Mouse (Mus musculus): ENCODE measurements around the gene Mpg. TPM values are rescaled to one million over a fixed set of nuclear protein-coding genes. Genes with fewer than 3 reads are reported as not detected.

Gene Mpg
- polyA plus RNA-seq, 1 experiment from 2014 or later: 19.1 TPM

DNA sequence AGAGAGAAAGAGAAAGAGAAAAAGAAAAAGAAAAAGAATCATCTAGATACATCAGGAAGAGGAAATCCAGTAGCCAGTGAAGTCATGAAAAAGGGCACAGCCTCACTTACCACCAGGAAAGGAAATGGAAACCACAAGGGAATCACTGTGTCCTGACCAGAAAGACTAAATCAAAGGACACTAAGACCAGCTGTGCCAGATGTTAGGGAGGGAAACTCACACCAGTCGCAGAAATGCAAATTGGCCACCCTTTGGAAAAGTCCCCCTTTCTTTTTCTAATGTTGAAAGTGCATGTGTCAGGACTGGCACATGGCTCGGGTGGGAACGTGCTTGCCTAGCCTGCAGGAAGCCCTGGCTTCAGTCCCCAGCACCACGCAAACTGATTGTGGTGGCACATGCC, 44.9 kb downstream of the Mpg start:
- ATAC-seq (replicated peaks; ENCODE audit: extremely low read depth, insufficient read depth, low FRiP score): no peak
- peaks cover 5% of the 10 kb centered on the region for H3K4me1 ChIP-seq (ENCODE audit: control insufficient read depth, insufficient read depth, low read length)
- no peaks in the 10 kb centered on the region for H3K9me3 ChIP-seq (replicated peaks; ENCODE audit: control insufficient read depth, low read length)
- WGBS: 45% methylated on average over 4 of the region's 4 CpGs
- H3K4me2 ChIP-seq (ENCODE audit: low read depth, low read length): no peak overlapping the region
- no peaks in the 10 kb centered on the region; the same call in 1 of the 2 replicates for H3K27me3 ChIP-seq (ENCODE audit: control insufficient read depth, insufficient read depth, low read length)
- H3K36me3 ChIP-seq (ENCODE audit: control insufficient read depth, insufficient read depth): no peaks in the 10 kb centered on the region
- H3K27ac ChIP-seq (ENCODE audit: low read length): no peak overlapping the region
- no peak overlapping the region for H3K9ac ChIP-seq (ENCODE audit: low read length)
- no peak overlapping the region for H3K4me3 ChIP-seq (ENCODE audit: low read length)

DNA sequence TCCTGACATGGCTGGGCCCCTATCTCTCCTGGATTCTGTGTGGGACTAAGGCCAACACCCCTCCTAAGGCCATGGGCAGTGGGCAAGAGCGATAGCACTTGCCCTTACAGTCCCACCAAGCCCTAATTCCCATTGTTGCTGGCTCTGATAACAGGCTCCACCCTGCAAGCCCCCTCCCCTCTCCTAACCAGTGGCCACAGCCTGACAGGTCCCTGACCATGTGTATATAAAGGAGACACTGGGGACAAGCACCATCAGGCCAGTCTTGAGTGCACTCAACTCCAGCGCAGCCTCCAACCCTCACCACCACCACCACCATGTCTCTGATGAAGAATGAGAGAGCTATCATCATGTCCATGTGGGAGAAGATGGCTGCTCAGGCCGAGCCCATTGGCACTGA, 50.0 kb downstream of the Mpg start, which contains the start of gene Hba-x:
Gene Hba-x, plus strand, starts transcription at position 54 of the 400 bp plus-strand sequence.
- Histone ChIP-seq H3K27me3 (ENCODE audit: control insufficient read depth, insufficient read depth, low read length) (peaks cover 32% of the 10 kb centered on the region), H3K36me3 (ENCODE audit: control insufficient read depth, insufficient read depth) (no peaks in the 10 kb centered on the region), H3K4me1 (ENCODE audit: control insufficient read depth, insufficient read depth, low read length) (no peaks in the 10 kb centered on the region), H3K4me3 (ENCODE audit: low read length) (no peak within 1 kb of the TSS), H3K9ac (ENCODE audit: low read length) (no peak within 1 kb of the TSS), H3K27ac (ENCODE audit: low read length) (no peak within 1 kb of the TSS), H3K4me2 (ENCODE audit: low read depth, low read length) (no peak within 1 kb of the TSS), H3K9me3 (replicated peaks; ENCODE audit: control insufficient read depth, low read length) (no peaks in the 10 kb centered on the region)
- ATAC-seq (replicated peaks; ENCODE audit: extremely low read depth, insufficient read depth, low FRiP score): no peak
- WGBS: 50% methylated on average over 3 of the region's 3 CpGs

GRCm38 (mm10) chr11:32277736-32278457, 51.6 kb downstream of the Mpg start:
- Histone ChIP-seq H3K9me3 (replicated peaks; ENCODE audit: control insufficient read depth, low read length) (no peaks in the 10 kb centered on the region), H3K4me3 (ENCODE audit: low read length) (no peak overlapping the region), H3K27ac (ENCODE audit: low read length) (no peak overlapping the region), H3K4me2 (ENCODE audit: low read depth, low read length) (no peak overlapping the region), H3K27me3 (ENCODE audit: control insufficient read depth, insufficient read depth, low read length) (peaks cover 32% of the 10 kb centered on the region), H3K36me3 (ENCODE audit: control insufficient read depth, insufficient read depth) (no peaks in the 10 kb centered on the region), H3K9ac (ENCODE audit: low read length) (no peak overlapping the region), H3K4me1 (ENCODE audit: control insufficient read depth, insufficient read depth, low read length) (no peaks in the 10 kb centered on the region)
- 61% methylated on average over 21 of the region's 21 CpGs for WGBS
- ATAC-seq (replicated peaks; ENCODE audit: extremely low read depth, insufficient read depth, low FRiP score): no peak

DNA sequence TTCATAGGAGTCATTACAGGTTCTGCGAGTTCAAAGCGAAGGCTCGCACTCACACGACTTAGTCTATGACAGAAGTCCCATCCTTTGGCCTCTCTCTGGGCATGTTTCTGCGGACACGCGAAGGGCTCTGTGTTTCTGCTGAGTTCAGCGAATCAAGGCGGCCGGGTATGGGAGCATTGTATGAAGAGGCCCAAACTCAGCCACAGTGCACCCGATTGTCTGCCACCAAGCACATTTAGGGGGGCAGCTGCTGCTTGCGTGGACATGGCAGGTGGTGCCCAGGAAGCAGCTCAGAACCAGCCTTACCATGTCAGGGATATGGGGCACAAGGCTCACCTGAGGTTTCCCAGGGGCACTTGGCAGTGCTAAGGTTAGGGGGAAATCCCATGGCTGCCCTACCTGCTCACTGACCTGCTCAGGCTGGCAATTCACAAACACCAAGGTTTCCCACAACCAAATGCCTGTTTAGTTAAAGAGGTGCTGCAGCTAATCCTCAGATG, 52.2 kb downstream of the Mpg start:
- Histone ChIP-seq H3K9me3 (replicated peaks; ENCODE audit: control insufficient read depth, low read length) (no peaks in the 10 kb centered on the region), H3K9ac (ENCODE audit: low read length) (no peak overlapping the region), H3K27me3 (ENCODE audit: control insufficient read depth, insufficient read depth, low read length) (peaks cover 32% of the 10 kb centered on the region), H3K4me3 (ENCODE audit: low read length) (no peak overlapping the region), H3K4me2 (ENCODE audit: low read depth, low read length) (no peak overlapping the region), H3K36me3 (ENCODE audit: control insufficient read depth, insufficient read depth) (no peaks in the 10 kb centered on the region), H3K27ac (ENCODE audit: low read length) (no peak overlapping the region), H3K4me1 (ENCODE audit: control insufficient read depth, insufficient read depth, low read length) (no peaks in the 10 kb centered on the region)
- WGBS: 68% methylated on average over 12 of the region's 12 CpGs
- ATAC-seq (replicated peaks; ENCODE audit: extremely low read depth, insufficient read depth, low FRiP score): no peak

- Histone ChIP-seq H3K27ac (ENCODE audit: low read length) (no peak overlapping the region), H3K4me1 (ENCODE audit: control insufficient read depth, insufficient read depth, low read length) (no peaks in the 10 kb centered on the region), H3K4me3 (ENCODE audit: low read length) (no peak overlapping the region), H3K9me3 (replicated peaks; ENCODE audit: control insufficient read depth, low read length) (no peaks in the 10 kb centered on the region), H3K36me3 (ENCODE audit: control insufficient read depth, insufficient read depth) (no peaks in the 10 kb centered on the region), H3K27me3 (ENCODE audit: control insufficient read depth, insufficient read depth, low read length) (peaks cover 32% of the 10 kb centered on the region), H3K9ac (ENCODE audit: low read length) (no peak overlapping the region), H3K4me2 (ENCODE audit: low read depth, low read length) (no peak overlapping the region)
- WGBS: 72% methylated on average over 2 of the region's 2 CpGs
- ATAC-seq (replicated peaks; ENCODE audit: extremely low read depth, insufficient read depth, low FRiP score): no peak
Observed at GRCm38 (mm10) chr11:32280646-32281045, 54.3 kb downstream of the Mpg start.

DNA sequence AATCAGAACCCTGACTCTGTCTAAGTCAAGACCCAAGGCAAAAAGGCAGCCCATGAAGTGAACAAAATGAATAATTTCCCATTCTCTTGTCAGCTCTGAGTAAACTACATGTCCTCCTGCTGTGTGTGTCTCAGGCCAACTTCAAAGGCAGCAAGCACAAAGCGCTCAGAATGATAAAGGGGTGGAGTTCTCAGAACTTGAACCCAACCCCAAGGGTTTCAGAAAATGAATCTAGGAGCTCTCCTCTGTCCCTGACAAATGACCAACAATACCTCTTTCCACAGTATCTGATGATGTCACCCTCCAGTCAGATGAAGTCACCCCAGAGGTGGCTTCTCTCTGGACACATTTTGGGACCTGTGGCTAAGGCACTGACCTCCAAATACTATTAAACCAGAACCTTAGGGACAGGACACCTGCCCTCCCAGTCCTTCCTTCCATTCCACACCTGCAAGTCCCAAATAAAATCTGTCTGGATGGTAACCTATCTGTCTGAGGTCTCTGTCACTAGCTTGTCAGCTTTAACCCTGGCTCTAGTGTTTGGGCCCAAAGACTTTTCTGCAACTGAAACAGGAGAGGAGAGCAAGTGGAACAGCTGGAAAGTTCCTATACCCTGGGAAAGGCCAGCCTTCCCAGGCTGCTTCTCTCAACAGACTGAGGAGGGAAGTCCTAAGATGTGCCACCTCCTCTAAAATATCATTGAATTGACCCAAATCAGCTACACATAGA, 55.3 kb downstream of the Mpg start:
- Histone ChIP-seq H3K4me3 (ENCODE audit: low read length) (no peak overlapping the region), H3K9me3 (replicated peaks; ENCODE audit: control insufficient read depth, low read length) (no peaks in the 10 kb centered on the region), H3K4me1 (ENCODE audit: control insufficient read depth, insufficient read depth, low read length) (no peaks in the 10 kb centered on the region), H3K27ac (ENCODE audit: low read length) (no peak overlapping the region), H3K9ac (ENCODE audit: low read length) (no peak overlapping the region), H3K27me3 (ENCODE audit: control insufficient read depth, insufficient read depth, low read length) (peaks cover 29% of the 10 kb centered on the region), H3K4me2 (ENCODE audit: low read depth, low read length) (no peak overlapping the region), H3K36me3 (ENCODE audit: control insufficient read depth, insufficient read depth) (no peaks in the 10 kb centered on the region)
- WGBS: 61% methylated on average over 1 of the region's 1 CpGs
- no peak for ATAC-seq (replicated peaks; ENCODE audit: extremely low read depth, insufficient read depth, low FRiP score)

Other genes starting within 250 kb of the Mpg start
- gene Nsg2, start 226.0 kb upstream of the Mpg start, polyA plus RNA-seq (2015; fragmentation: Nextera tagmentation; extraction: Ambion mirVana): 3.4 and 7.0 TPM in 2 replicates
- gene Il9r, start 26.2 kb upstream of the Mpg start, polyA plus RNA-seq (2015; fragmentation: Nextera tagmentation; extraction: Ambion mirVana): 0.74 and 1.4 TPM in 2 replicates
- 42.6 and 50.9 TPM in 2 replicates for gene Snrnp25, start 21.1 kb upstream of the Mpg start, polyA plus RNA-seq (2015; fragmentation: Nextera tagmentation; extraction: Ambion mirVana)
- 35.6 and 44.2 TPM in 2 replicates for gene Rhbdf1, start 4.2 kb upstream of the Mpg start, polyA plus RNA-seq (2015; fragmentation: Nextera tagmentation; extraction: Ambion mirVana)
- gene Nprl3, start 41.2 kb downstream of the Mpg start, polyA plus RNA-seq (2015; fragmentation: Nextera tagmentation; extraction: Ambion mirVana): 30.4 and 33.0 TPM in 2 replicates
- gene Hba-x, start 49.9 kb downstream of the Mpg start, polyA plus RNA-seq (2015; fragmentation: Nextera tagmentation; extraction: Ambion mirVana): 61.3 and 82.7 TPM in 2 replicates
- gene Hba-a1, start 57.0 kb downstream of the Mpg start, polyA plus RNA-seq (2015; fragmentation: Nextera tagmentation; extraction: Ambion mirVana): 15,213 and 16,163 TPM in 2 replicates
- gene Hbq1b, start 60.5 kb downstream of the Mpg start, polyA plus RNA-seq (2015; fragmentation: Nextera tagmentation; extraction: Ambion mirVana): 1.5 and 1.7 TPM in 2 replicates
- gene Hba-a2, start 70.0 kb downstream of the Mpg start, polyA plus RNA-seq (2015; fragmentation: Nextera tagmentation; extraction: Ambion mirVana): 36,578 and 41,568 TPM in 2 replicates
- gene Hbq1a, start 73.6 kb downstream of the Mpg start, polyA plus RNA-seq (2015; fragmentation: Nextera tagmentation; extraction: Ambion mirVana): 1.6 and 2.8 TPM in 2 replicates
- 10.0 and 10.9 TPM in 2 replicates for gene Sh3pxd2b, start 121.3 kb downstream of the Mpg start, polyA plus RNA-seq (2015; fragmentation: Nextera tagmentation; extraction: Ambion mirVana)
- 25.5 and 27.1 TPM in 2 replicates for gene Ubtd2, start 228.9 kb downstream of the Mpg start, polyA plus RNA-seq (2015; fragmentation: Nextera tagmentation; extraction: Ambion mirVana)

All from heart, embryonic 16.5 days (tissue).